17 mouse cellular contexts compared by ENCODE assay signal in the genomic region with DNA sequence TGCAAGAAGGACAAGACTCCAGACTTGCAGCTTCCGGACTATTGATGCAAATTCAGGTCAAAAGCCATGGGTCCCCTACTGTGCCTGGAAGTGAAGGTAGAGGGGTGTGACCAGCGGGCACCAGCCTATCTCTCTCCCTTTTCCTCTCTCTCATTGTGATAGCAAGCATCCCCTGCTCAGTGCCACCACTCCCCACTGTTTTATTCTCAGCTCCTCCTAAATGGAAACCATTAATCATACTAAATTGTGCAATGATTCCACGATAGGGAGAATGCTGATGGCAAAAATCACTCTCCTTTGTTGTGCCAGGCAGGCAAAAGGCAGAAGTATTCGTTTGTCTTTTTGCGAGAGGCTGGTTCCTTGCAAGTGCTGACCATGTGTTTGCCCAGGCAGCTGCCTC.
DNase-seq lines count a peak whose midpoint lies in the region; ATAC-seq and TF ChIP-seq lines count a peak whose summit lies in the region.
"Had no signal": no experiment of that assay in that cellular context is flagged by ENCODE, and none has a peak within 500 bp of the region (broad histone marks: within the 10 kb centered on the region; RNA-seq: fewer than 3 reads in every experiment).

No protein-coding gene starts in this region.

- H3K4me3 ChIP-seq in hindbrain, embryonic 13.5 days = no peak overlapping the region
- no peak overlapping the region for H3K4me3 ChIP-seq in hindbrain, postnatal 0 days (ENCODE audit: low read length)
- H3K4me3 ChIP-seq in midbrain, postnatal 0 days (ENCODE audit: low read depth, low read length) = no peak overlapping the region
- no peak overlapping the region for H3K4me3 ChIP-seq in midbrain, embryonic 10.5 days
- H3K4me3 ChIP-seq in forebrain, embryonic 15.5 days = no peak overlapping the region
- no peak overlapping the region for H3K4me3 ChIP-seq in neural tube, embryonic 15.5 days (replicated peaks)
- H3K4me3 ChIP-seq: heart, embryonic 15.5 days; limb, embryonic 15.5 days; liver, embryonic 15.5 days; midbrain, embryonic 15.5 days had no signal

- DNase-seq in hindbrain, postnatal 0 days (ENCODE audit: low spot score) = no peak
- DNase-seq in midbrain, postnatal 0 days (ENCODE audit: low spot score) = no peak
- no peak for DNase-seq in midbrain, embryonic 10.5 days (ENCODE audit: low spot score)
- no peak for DNase-seq in kidney, postnatal 4 days
- DNase-seq in lung, postnatal 4 days = no peak
- DNase-seq: B cell, adult 2 months; cerebellum, postnatal 10 days; gastrocnemius, postnatal 14 days; heart, postnatal 4 days had no signal

- ATAC-seq in hindbrain, embryonic 13.5 days (ENCODE audit: low FRiP score) = no peak
- ATAC-seq in hindbrain, postnatal 0 days = no peak
- ATAC-seq in midbrain, postnatal 0 days (ENCODE audit: low FRiP score) = no peak
- ATAC-seq in forebrain, embryonic 15.5 days (replicated peaks) = 0 out of 2 replicates have a peak, but pooled peaks have one; percentile 44
- ATAC-seq in neural tube, embryonic 15.5 days (ENCODE audit: low FRiP score) = 0 out of 2 replicates have a peak, but pooled peaks have one; percentile 16
- ATAC-seq: intestine, embryonic 16.5 days; midbrain, embryonic 15.5 days had no signal

- H3K9me3 ChIP-seq in hindbrain, embryonic 13.5 days = no peaks in the 10 kb centered on the region
- no peaks in the 10 kb centered on the region for H3K9me3 ChIP-seq in hindbrain, postnatal 0 days (ENCODE audit: low read length)
- no peaks in the 10 kb centered on the region for H3K9me3 ChIP-seq in midbrain, postnatal 0 days (ENCODE audit: low read length)
- no peaks in the 10 kb centered on the region for H3K9me3 ChIP-seq in midbrain, embryonic 10.5 days (replicated peaks)
- no peaks in the 10 kb centered on the region for H3K9me3 ChIP-seq in forebrain, embryonic 15.5 days
- H3K9me3 ChIP-seq in neural tube, embryonic 15.5 days (replicated peaks) = no peaks in the 10 kb centered on the region
- H3K9me3 ChIP-seq: heart, embryonic 15.5 days; limb, embryonic 15.5 days; liver, embryonic 15.5 days; midbrain, embryonic 15.5 days had no signal

- no peak overlapping the region for H3K4me2 ChIP-seq in hindbrain, embryonic 13.5 days
- no peak overlapping the region for H3K4me2 ChIP-seq in hindbrain, postnatal 0 days (ENCODE audit: low read depth, low read length)
- H3K4me2 ChIP-seq in midbrain, postnatal 0 days (ENCODE audit: low read depth, low read length, poor library complexity, severe bottlenecking) = no peak overlapping the region
- no peak overlapping the region for H3K4me2 ChIP-seq in forebrain, embryonic 15.5 days (replicated peaks)
- H3K4me2 ChIP-seq in neural tube, embryonic 15.5 days = no peak overlapping the region
- H3K4me2 ChIP-seq: heart, embryonic 15.5 days; limb, embryonic 15.5 days; liver, embryonic 15.5 days; midbrain, embryonic 15.5 days had no signal

- H3K27me3 ChIP-seq in hindbrain, embryonic 13.5 days = no peaks in the 10 kb centered on the region
- H3K27me3 ChIP-seq in hindbrain, postnatal 0 days (ENCODE audit: insufficient read depth, low read length) = no peaks in the 10 kb centered on the region
- H3K27me3 ChIP-seq in midbrain, postnatal 0 days (ENCODE audit: insufficient read depth, low read length) = no peaks in the 10 kb centered on the region
- H3K27me3 ChIP-seq in midbrain, embryonic 10.5 days (ENCODE audit: low read depth, poor library complexity, severe bottlenecking) = no peaks in the 10 kb centered on the region
- no peaks in the 10 kb centered on the region for H3K27me3 ChIP-seq in forebrain, embryonic 15.5 days
- no peaks in the 10 kb centered on the region for H3K27me3 ChIP-seq in neural tube, embryonic 15.5 days (replicated peaks)
- H3K27me3 ChIP-seq: heart, embryonic 15.5 days; limb, embryonic 15.5 days; liver, embryonic 15.5 days; midbrain, embryonic 15.5 days had no signal

- peaks cover 11% of the 10 kb centered on the region for H3K36me3 ChIP-seq in hindbrain, embryonic 13.5 days
- H3K36me3 ChIP-seq in hindbrain, postnatal 0 days (ENCODE audit: insufficient read depth, low read length) = no peaks in the 10 kb centered on the region
- no peaks in the 10 kb centered on the region for H3K36me3 ChIP-seq in midbrain, postnatal 0 days (ENCODE audit: insufficient read depth, low read length)
- peaks cover 6% of the 10 kb centered on the region; the same call in 1 of the 2 replicates for H3K36me3 ChIP-seq in midbrain, embryonic 10.5 days
- peaks cover 5% of the 10 kb centered on the region; the same call in 1 of the 2 replicates for H3K36me3 ChIP-seq in forebrain, embryonic 15.5 days
- H3K36me3 ChIP-seq in neural tube, embryonic 15.5 days = no peaks in the 10 kb centered on the region
- H3K36me3 ChIP-seq: heart, embryonic 15.5 days; limb, embryonic 15.5 days; liver, embryonic 15.5 days; midbrain, embryonic 15.5 days had no signal

- 0 out of 2 replicates have a peak overlapping the region, but pooled peaks have one; percentile 6 for H3K9ac ChIP-seq in hindbrain, embryonic 13.5 days
- no peak overlapping the region for H3K9ac ChIP-seq in hindbrain, postnatal 0 days (replicated peaks; ENCODE audit: low read length)
- no peak overlapping the region for H3K9ac ChIP-seq in midbrain, postnatal 0 days (replicated peaks; ENCODE audit: low read length, poor library complexity, severe bottlenecking)
- no peak overlapping the region for H3K9ac ChIP-seq in forebrain, embryonic 15.5 days (replicated peaks)
- no peak overlapping the region for H3K9ac ChIP-seq in neural tube, embryonic 15.5 days (replicated peaks)
- H3K9ac ChIP-seq: heart, embryonic 15.5 days; limb, embryonic 15.5 days; liver, embryonic 15.5 days; midbrain, embryonic 15.5 days had no signal

- peaks cover 37% of the 10 kb centered on the region for H3K4me1 ChIP-seq in hindbrain, embryonic 13.5 days (replicated peaks)
- H3K4me1 ChIP-seq in hindbrain, postnatal 0 days (ENCODE audit: insufficient read depth, low read length) = peaks cover 2% of the 10 kb centered on the region; the same call in 1 of the 2 replicates
- H3K4me1 ChIP-seq in midbrain, postnatal 0 days (ENCODE audit: insufficient read depth, low read length) = 0 out of 2 replicates have a peak, but pooled peaks cover 5% of the 10 kb centered on the region
- H3K4me1 ChIP-seq in midbrain, embryonic 10.5 days = peaks cover 25% of the 10 kb centered on the region
- H3K4me1 ChIP-seq in forebrain, embryonic 15.5 days = peaks cover 25% of the 10 kb centered on the region
- peaks cover 28% of the 10 kb centered on the region for H3K4me1 ChIP-seq in neural tube, embryonic 15.5 days
- H3K4me1 ChIP-seq: heart, embryonic 15.5 days; limb, embryonic 15.5 days; liver, embryonic 15.5 days had no signal

- no peak for TF ChIP-seq CTCF in hindbrain, postnatal 0 days (IDR thresholded peaks at IDR 0.05; ENCODE audit: low read depth)
- TF ChIP-seq CTCF in midbrain, postnatal 0 days (IDR thresholded peaks at IDR 0.05) = no peak

- H3K27ac ChIP-seq in hindbrain, embryonic 13.5 days = peak overlapping the region; percentile 79
- no peak overlapping the region for H3K27ac ChIP-seq in hindbrain, postnatal 0 days
- peak overlapping the region; percentile 26; the same call in 1 of the 2 replicates for H3K27ac ChIP-seq in midbrain, postnatal 0 days (ENCODE audit: low read depth, low read length)
- no peak overlapping the region for H3K27ac ChIP-seq in midbrain, embryonic 10.5 days (replicated peaks)
- peak overlapping the region; percentile 84 for H3K27ac ChIP-seq in forebrain, embryonic 15.5 days (replicated peaks)
- 0 out of 2 replicates have a peak overlapping the region, but pooled peaks have one; percentile 33 for H3K27ac ChIP-seq in neural tube, embryonic 15.5 days (replicated peaks)
- H3K27ac ChIP-seq: heart, embryonic 15.5 days; liver, embryonic 15.5 days; midbrain, embryonic 15.5 days had no signal

- 28% methylated on average over 5 of the region's 5 CpGs for WGBS in hindbrain, embryonic 13.5 days
- WGBS in hindbrain, postnatal 0 days = 42% methylated on average over 5 of the region's 5 CpGs
- 53% methylated on average over 5 of the region's 5 CpGs for WGBS in midbrain, postnatal 0 days
- 63% methylated on average over 5 of the region's 5 CpGs for WGBS in midbrain, embryonic 10.5 days
- WGBS in forebrain, embryonic 15.5 days = 38% methylated on average over 5 of the region's 5 CpGs
- WGBS in neural tube, embryonic 15.5 days = 29% methylated on average over 5 of the region's 5 CpGs

Comparison
In these comparisons a context has a peak if more than half of its experiments do, and no peak if none do; other contexts are left out.
1. H3K27ac ChIP-seq: peak in hindbrain, embryonic 13.5 days (single experiment), midbrain, postnatal 0 days (single experiment), forebrain, embryonic 15.5 days (single experiment) and neural tube, embryonic 15.5 days (single experiment); none in hindbrain, postnatal 0 days (single experiment) and midbrain, embryonic 10.5 days (single experiment).
2. ATAC-seq: peak in forebrain, embryonic 15.5 days (single experiment) and neural tube, embryonic 15.5 days (single experiment); none in hindbrain, embryonic 13.5 days (single experiment), hindbrain, postnatal 0 days (single experiment) and midbrain, postnatal 0 days (single experiment).